Mouse (Mus musculus) erythroid progenitor cell, adult 5-6 weeks (primary cell): ENCODE results near the gene Zfp992. TPM values are rescaled to one million over a fixed set of nuclear protein-coding genes. Genes with fewer than 3 reads are reported as not detected.
"Not testable (repeated sequence)": the region's sequence is repeated elsewhere in the genome, so short reads cannot be mapped to it uniquely, and the experiment has no call there.

ENCODE experiments used
- ATAC-seq: replicated peaks from 2 replicates; pipeline ENCODE4 v1.8.0; 2016; ENCODE audit warnings: moderate number of reproducible peaks, mild to moderate bottlenecking, moderate TSS enrichment, inconsistent platforms; ENCODE audit not compliant: poor library complexity, low FRiP score, severe bottlenecking
- total RNA-seq, 2 experiments: library from RNA; stranded (forward) in 1 of 2; stranded (reverse) in 1 of 2; fragments of 150-400 nt in 1 of 2; fragments of 186-747, 209-891 nt in 1 of 2; gene quantifications; 2 replicates each; pipeline versions ENCODE4 v1.2.3 to v1.2.4; 2015 to 2017; ENCODE audit warnings: low replicate concordance in 2 of 2

Gene Zfp992
- total RNA-seq (2015; ENCODE audit: low replicate concordance) (2.2 and 3.4 TPM in 2 replicates), total RNA-seq (2017; ENCODE audit: low replicate concordance) (0.15 and 2.4 TPM in 2 replicates)

DNA sequence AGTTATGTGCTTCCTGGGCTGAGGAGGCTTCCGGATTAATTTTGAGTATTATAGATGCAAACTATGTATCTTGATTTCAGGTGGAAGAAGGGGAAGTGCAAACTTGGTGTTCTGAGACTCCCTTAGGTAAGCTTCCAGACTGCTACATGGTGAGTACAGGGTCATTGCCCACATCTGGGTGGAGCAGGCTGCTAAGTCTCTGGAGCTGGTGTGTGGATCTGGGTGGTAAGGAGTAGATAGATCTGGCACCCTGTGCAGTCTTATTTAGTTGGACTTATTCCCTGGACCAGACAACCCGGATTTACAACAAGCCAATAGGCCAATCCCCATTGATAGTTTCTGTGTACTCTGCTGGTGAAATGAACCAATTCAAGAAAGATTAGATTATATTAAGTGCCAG, at the start of gene Zfp992:
Gene Zfp992 (plus strand): TSS at position 74 of the 400 bp plus-strand sequence.
- ATAC-seq, result 0 out of 2 replicates have a peak, but pooled peaks have one; percentile 44

DNA sequence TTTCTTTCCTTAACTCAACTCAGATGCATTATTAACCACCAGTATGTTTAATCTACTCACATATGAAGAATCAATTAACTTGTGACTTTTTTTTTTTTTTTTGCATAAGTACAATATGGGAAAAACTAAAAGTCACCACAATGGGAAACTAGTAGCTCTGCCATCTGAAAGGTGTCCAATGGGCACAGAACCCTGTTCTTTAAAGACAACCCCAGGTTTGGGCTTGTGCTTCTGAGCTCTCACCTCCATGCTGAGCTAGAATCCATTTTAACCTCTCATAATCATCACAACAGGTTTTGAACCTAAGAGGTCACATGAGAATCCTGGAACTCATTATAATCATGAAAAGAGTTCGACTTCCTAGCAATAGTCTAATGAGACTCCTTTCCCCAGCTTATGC, 19.4 kb upstream of the Zfp992 start:
- ATAC-seq, result not testable (repeated sequence)

DNA sequence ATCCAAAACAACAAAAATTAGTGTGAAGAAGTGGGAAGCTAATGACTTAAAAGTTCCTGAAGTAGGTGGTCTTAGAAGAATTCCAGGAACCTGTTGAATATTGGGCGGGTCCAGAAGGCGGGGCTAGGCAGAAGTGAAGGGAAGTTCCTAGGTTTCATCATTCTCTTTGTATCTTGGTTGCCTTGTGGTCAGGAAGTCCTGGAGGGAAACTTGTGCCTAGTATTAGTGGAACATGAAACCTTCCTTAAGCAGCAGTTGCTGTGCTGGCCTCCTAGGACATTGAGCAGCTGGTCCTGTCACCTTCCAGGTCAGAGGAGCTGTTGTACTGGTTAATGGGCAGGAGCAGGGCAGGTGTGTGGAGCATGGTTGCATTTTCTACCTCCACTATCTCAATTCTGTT, 17.9 kb upstream of the Zfp992 start:
- ATAC-seq, result not testable (repeated sequence)

DNA sequence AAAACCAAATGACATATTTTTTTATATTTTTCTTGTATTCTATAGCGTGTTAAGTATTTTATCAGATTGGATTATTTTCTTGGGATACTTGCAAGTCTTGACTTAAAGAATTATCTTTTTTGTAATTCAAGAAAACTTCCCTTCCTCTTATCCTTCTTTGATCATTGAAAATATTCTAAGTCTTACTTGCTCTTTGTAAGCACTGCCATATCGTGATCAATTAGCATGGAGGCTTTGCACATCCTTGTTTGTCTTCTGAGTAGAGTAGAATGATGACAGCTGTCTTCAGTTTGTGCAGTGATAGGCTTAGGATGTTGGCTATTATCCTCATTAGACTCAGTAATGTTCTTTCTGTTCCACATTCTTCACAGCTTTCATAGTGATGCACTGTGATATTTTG, 13.3 kb upstream of the Zfp992 start:
- not testable (repeated sequence) for ATAC-seq

DNA sequence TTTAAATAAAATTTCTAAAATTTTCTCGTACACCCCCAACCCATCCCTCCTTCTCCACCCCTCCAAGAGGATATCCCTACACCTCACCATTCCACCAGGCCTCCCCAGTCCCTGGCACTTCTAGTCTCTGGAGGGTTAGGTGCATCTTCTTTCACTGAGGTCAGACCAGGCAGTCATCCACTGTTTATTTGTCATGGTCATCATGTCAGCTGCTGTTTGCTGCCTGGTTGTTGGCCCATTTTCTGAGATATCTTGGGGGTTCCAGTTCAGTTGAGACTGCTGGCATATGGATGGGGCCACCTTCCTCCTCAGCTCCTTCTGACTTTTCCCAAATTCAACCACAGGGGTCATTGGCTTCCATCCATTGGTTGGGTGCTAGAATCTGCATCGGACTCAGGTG, 11.6 kb upstream of the Zfp992 start:
- not testable (repeated sequence) for ATAC-seq

DNA sequence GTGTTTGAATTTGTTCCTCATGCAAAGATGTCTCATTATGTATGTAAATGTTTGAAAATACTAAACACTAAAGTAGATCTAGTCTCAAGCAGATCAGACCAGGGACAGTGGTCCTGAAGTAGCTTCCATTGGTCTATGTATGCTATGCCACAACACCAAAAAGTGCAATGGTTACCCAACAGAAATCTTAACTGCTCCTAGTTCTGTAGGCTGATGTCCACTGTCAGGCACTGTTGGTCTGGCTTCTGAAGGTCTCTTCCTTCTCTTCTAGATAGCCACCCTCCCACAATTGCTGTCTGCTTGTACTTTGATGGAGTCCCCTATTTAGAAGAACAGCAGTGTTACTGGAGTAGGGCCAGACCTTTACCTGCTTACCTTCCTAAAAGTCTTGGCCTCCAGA, 4.5 kb upstream of the Zfp992 start:
- not testable (repeated sequence) for ATAC-seq

DNA sequence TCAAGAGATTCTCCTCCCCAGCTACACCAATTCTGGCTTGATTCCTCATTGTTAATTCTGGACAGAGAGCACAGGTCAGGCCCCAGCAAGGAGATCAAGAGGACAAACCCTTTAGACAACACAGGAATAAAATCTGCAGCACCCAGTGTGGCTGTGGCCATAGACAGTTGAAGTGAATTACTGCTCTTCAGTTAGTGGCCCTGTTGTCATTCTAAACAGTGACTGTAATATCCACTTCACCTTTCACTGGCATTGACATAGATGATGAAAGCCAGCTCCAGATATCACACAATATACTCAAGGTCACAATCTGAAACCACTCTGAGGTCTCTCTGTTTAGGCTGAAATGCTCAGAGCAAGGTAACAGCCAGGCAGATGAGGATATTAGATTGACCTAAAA, 3.7 kb upstream of the Zfp992 start:
- ATAC-seq, result not testable (repeated sequence)

DNA sequence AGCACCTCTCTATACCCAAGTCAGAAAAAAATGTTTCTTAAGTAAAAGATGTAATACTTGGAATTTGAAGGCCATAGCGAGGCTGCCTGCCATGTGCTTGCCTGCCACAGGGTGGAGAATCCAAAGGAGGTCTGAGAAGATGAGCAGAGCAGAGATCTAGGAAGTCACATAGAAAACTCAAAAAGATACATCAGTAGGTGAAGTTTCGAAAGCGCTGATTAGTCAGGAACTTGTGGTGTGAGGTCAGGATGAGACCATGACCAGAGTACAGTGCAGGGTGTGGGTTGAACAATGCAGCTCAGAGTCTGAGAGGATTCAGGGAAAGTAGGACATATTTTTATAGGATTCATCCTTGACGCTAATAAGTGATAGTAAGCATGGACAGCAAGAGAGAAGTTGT, 2.7 kb upstream of the Zfp992 start:
- not testable (repeated sequence) for ATAC-seq

DNA sequence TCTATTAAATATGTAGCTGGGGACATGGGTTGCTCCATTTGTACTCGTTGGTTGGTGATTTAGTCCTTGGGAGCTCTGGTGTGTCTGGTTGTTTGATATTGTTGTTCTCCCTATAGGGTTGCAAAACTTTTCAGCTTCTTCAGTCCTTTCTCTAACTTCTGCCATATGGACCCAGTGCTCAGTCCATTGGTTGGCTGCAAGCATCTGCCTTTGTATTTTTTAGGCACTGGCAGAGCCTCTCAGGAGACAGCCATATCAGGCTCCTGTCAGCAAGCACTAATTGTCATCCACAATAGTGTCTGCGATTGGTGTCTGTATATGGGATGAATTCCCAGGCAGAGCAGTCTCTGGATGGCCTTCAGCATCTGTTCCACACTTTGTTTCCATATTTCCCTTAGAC, 1.8 kb upstream of the Zfp992 start:
- not testable (repeated sequence) for ATAC-seq

DNA sequence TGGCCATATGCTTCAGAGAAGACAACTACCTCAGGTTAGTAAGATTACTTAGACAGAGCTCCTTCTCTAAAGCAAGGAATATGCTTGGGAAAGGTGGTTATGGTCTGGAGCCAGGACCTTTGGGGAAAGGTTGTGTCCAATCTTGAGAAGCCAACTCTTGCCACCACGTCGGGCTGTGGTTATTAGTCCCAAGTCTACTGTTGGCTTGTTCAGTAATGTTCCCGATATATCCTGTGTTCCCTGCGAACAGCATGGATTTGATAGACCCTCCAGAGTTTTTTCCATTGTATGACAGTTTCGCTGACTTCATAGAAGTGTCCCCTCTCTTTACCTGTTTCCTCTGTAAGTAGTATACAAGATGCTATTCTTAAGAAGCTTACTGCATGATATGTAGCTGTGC, 888 bp downstream of the Zfp992 start:
- ATAC-seq, result 0 out of 2 replicates have a peak, but pooled peaks have one; percentile 31

DNA sequence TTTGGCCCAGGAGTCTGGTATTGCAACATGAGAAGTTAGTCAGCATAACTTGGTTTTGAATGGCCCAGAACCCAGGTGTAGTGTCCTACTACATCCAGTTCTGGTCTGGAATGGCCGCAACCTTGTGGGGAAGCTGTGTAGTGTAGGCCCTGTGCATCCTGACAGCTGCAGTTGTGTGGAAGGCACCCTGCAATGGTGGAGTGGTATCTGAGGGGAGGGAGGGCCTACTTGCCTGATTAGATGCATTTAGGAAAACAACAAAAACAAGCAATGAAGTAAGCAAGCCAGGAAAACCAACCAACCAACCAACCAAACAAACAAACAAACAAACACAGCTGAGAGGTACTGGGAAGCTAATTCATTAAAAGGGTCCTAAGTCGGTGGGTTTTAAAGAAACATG, 3.8 kb downstream of the Zfp992 start:
- not testable (repeated sequence) for ATAC-seq

DNA sequence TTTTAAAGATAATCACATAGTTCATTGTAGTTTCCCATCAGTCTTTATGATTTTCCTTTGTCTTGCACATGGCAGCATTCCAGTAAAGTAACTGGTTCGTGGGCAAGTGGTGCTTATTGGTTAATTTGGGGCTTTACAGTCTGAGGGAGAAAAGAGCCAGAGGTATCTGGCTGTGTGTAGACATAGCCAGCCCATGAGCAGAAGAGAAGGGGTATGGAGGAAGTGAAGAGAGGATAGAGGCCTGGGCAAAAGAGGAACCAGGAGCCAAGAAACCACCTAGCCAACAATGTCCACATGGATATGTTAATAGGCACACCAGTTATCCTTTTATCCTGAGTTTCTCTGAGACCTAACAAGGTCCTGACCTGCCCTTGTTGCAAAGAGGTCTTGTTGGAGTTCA, 5.3 kb downstream of the Zfp992 start:
- not testable (repeated sequence) for ATAC-seq

DNA sequence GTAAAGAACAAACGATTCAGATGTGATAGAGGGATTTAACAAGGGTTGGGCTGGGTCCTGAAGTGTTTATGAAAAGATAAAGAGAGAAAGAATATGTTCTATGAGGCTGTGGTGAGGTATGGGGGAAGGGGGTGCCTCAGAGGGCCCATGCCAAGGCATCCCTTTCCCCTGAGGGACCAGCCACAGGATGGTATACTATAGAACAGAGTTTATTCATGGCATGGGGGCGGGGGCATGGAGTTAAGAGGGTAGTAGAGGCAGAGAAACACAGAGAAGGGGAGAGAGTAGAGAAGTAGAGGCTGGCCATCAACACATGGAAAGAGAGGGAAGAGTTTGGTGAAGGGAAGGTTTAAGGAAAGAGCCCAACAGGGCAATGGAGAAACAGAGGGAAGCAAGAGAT, 6.1 kb downstream of the Zfp992 start:
- ATAC-seq, result no peak

DNA sequence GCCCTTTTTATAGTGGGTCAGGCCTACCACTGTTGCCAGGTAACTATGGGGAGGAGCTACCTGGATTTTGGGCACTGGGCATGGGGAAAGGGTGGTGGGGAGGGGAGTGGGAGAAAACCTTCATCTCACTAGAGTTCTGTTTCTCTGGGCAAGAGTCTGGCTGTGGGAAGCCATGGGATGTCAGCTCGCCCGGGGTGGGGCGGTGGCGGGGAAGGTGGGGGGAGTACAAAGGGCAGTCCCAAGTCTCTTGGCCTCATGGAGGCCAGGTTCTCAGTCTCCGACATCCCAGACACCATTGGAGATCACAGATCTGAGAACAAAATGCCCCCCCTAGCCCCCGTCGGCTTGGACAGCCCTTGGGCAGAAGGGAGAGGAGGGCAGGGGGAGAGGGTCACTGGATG, 6.5 kb downstream of the Zfp992 start:
- no peak; the same call in 1 of the 2 replicates for ATAC-seq

DNA sequence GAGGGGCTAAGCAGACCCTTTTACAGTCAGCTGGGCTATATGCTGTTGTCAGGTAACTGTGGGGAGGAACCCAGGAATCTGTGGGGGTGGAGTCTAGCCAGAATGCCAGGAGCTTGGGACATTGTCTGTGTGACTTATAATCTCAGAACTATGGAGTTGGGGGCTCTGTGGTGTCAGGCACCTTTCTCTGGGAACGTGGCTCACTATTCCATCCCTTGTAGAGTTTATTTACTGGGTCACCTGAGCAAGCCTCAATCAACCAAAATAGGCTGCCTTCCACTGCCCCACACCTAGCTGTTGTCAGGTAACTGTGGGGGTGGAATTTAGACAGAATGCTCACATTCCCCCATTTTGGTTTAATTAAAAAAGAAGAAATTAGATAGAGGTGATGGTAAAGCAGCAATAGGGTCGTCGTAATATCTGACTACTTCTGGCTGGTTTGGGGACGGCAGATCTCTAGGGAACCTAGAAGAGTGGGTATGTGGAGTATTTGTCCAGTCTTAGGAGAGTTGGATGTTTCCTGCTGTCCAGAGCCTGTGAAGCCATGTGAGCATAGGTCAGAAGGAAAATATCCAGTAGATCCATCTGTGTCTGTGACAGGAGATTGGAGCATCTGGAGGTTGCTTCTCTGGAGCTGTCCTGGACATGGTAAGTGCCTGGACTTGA, 7.4 kb downstream of the Zfp992 start:
- no peak for ATAC-seq

DNA sequence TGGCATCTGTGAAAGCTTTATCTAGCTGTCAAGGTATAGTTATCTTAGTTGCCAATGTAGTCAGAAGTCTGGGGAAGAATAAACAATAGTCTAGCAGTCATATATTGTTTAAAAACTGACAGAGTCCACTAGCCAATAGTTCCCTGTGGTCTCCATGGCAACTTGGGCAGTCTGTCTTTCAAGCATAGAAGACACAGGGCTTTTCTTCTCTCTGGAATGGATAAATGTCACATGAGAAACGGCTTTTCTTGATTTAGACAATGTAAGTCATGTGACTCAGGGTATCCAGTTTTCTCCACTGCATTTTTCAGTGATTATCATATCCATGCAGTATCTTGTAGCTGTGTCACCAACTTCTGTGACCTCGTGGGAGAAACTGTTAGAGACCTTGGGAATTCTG, 8.3 kb downstream of the Zfp992 start:
- no peak for ATAC-seq

DNA sequence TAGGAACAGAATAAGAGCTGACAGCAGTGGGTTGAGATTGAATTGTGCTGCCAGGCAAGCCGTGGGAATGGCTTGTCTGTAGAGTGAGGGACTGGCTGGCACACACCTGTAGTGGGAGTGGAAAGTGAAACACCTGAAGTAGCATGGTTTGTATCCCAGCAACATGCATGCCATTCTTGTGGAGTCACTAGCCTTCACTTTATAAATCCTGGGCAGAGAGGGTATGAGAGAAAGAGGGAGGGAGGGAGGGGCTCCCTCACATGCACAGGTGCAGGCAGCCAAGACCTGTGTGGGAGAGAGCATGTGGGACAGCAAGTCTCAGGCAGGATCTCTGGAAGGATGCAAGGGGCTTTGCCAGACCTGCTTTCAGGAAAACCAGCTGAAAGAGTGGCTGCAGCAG, 8.9 kb downstream of the Zfp992 start:
- no peak for ATAC-seq

DNA sequence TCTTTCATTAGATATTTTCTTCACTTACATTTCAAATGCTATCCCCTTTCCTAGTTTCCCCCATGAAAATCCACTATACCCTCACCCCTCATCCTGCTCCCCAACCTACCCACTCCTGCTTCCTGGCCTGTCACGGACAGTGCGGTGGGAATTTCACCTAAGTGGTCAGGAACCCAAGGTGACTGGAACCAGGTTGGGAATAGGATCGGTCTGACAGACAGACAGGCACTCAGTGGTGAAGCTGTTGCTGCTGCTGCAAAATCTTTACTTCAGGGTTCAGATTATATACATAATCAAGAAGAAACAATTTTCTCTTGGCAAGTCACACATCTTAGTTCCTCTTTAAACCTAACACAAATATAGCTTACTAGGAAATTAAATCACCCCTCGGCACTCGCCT, 11.0 kb downstream of the Zfp992 start:
- not testable (repeated sequence) for ATAC-seq

DNA sequence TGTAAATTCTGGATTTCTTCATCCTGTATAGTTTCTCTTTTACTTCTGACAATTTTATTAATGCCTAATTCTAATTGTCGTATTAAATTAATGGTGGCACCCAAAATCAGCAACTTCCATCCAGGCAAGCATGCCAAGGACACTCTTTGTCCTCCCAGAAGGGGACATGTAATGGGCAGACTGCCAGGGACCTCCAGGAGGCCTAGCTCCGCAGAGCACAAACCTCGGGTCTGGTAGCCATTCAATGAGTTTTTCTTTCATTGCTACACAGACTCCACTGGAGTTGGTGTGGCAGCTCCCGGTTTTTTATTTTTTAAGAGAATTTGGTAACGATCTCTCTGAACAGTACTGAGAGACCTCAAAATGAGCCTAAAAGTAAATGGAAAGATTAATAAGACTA, 11.9 kb downstream of the Zfp992 start:
- not testable (repeated sequence) for ATAC-seq

DNA sequence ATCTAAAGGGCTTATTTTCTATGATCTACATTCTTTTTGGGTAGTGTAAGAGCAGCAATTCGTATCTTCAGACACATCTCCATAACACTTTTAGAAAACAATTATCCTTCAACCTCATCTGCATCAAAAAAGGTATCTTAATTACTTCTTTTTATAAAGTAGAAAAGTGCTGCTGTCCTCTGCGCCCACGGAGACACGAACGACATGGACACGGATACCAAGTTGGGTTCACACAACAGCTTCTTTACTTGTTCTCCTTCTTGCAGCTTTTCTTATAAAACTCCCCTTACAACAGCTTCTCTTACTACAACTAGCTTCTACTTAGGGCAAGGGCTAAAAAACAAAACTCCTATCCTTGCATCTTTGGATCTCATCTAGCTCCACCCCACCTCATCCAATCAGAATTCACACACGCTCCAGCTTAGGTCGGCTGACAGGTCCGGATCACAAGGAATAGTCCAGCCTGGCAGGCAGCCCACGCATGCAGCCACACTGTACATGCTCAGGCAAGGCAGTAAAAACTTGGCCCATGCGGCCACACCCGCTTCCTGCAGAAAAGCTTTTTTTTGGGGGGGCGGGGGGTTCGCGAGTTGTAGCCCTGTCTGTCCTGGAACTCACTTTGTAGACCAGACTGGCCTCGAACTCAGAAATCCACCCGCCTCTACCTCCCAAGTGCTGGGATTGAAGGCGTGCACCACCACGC, 15.0 kb downstream of the Zfp992 start:
- ATAC-seq, result 0 out of 2 replicates have a peak, but pooled peaks have one; percentile 30

DNA sequence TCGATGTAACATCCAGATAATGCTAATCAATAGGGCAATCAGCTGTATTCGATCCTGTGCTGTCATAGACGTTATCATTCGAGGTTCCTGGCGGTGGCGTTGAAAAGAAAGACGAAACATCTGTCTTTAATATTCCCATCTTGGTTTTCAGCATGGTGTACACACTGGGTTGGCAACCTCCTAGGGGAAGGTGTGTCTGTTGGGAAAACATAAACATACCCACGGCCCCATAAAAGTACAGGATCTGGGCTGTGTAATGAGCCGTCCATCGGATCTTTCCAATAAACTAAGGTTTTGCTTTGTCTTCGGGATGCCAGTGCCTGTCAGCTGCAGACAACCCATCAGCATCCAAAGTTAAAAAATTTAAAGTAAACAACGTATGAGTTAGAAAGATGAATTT, 21.2 kb downstream of the Zfp992 start:
- not testable (repeated sequence) for ATAC-seq
